Mouse (Mus musculus): ENCODE measurements around the gene Szrd1. TPM values are rescaled to one million over a fixed set of nuclear protein-coding genes. Genes with fewer than 3 reads are reported as not detected.

Gene Szrd1
- polyA plus RNA-seq, 1 experiment from 2014 or later: 24.9 TPM

GRCm38 (mm10) chr4:141165744-141166292, 26.2 kb upstream of the Szrd1 start:
- Histone ChIP-seq H3K4me3 (no peak overlapping the region), H3K4me2 (no peak overlapping the region), H3K9me3 (no peaks in the 10 kb centered on the region), H3K27me3 (no peaks in the 10 kb centered on the region), H3K36me3 (peaks cover 21% of the 10 kb centered on the region; the same call in 1 of the 2 replicates), H3K9ac (no peak overlapping the region), H3K4me1 (replicated peaks) (no peaks in the 10 kb centered on the region), H3K27ac (replicated peaks) (no peak overlapping the region)
- WGBS: 84% methylated on average over 8 of the region's 8 CpGs
- ATAC-seq (ENCODE audit: low FRiP score, low read depth): no peak

GRCm38 (mm10) chr4:141163729-141164128, 24.2 kb upstream of the Szrd1 start:
- no peaks in the 10 kb centered on the region for H3K27me3 ChIP-seq
- H3K4me1 ChIP-seq (replicated peaks): peaks cover 3% of the 10 kb centered on the region; the same call in 1 of the 2 replicates
- peaks cover 6% of the 10 kb centered on the region; the same call in 1 of the 2 replicates for H3K36me3 ChIP-seq
- no peak overlapping the region for H3K27ac ChIP-seq (replicated peaks)
- H3K9ac ChIP-seq: no peak overlapping the region
- no peak overlapping the region for H3K4me3 ChIP-seq
- H3K9me3 ChIP-seq: no peaks in the 10 kb centered on the region
- no peak for ATAC-seq (ENCODE audit: low FRiP score, low read depth)
- 91% methylated on average over 5 of the region's 5 CpGs for WGBS
- H3K4me2 ChIP-seq: no peak overlapping the region

- Histone ChIP-seq H3K4me3 (no peak overlapping the region), H3K9me3 (no peaks in the 10 kb centered on the region), H3K9ac (no peak overlapping the region), H3K27ac (replicated peaks) (no peak overlapping the region), H3K27me3 (no peaks in the 10 kb centered on the region), H3K4me2 (no peak overlapping the region), H3K4me1 (replicated peaks) (peaks cover 12% of the 10 kb centered on the region; the same call in 1 of the 2 replicates), H3K36me3 (no peaks in the 10 kb centered on the region)
- no peak for ATAC-seq (ENCODE audit: low FRiP score, low read depth)
- 93% methylated on average over 6 of the region's 6 CpGs for WGBS
These were observed 22.2 kb upstream of the Szrd1 start for GRCm38 (mm10) chr4:141161699-141162208.

- no peak overlapping the region for H3K27ac ChIP-seq (replicated peaks)
- 93% methylated on average over 4 of the region's 4 CpGs for WGBS
These were observed 20.6 kb upstream of the Szrd1 start for GRCm38 (mm10) chr4:141160193-141160592.

DNA sequence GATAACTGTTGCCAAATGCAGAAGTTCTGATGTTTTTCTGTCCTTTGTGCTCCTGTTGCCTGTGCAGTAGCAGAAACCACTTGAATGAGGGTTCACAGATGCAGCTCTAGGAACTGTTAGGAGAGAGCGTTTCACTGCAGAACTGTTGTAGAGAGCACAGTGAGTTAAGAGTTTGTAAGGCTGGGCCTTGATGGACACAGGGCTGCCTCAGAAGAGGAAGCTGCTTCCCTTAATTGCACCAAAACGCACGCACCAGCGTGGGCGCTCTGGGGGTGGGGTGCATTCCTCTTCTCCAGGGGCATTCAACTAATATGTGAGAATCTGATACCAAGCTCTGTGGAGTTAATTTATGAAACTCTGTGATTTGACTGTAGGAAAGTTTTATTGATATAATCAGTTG, 20.1 kb upstream of the Szrd1 start:
- no peaks in the 10 kb centered on the region for H3K27me3 ChIP-seq
- no peak for ATAC-seq (ENCODE audit: low FRiP score, low read depth)
- WGBS: 82% methylated on average over 5 of the region's 5 CpGs

More at GRCm38 (mm10) chr4:141160193-141160592, 20.6 kb upstream of the Szrd1 start:
- Histone ChIP-seq H3K4me2 (no peak overlapping the region), H3K9ac (no peak overlapping the region), H3K4me1 (replicated peaks) (peaks cover 12% of the 10 kb centered on the region; the same call in 1 of the 2 replicates), H3K27me3 (no peaks in the 10 kb centered on the region), H3K4me3 (no peak overlapping the region), H3K36me3 (no peaks in the 10 kb centered on the region), H3K9me3 (no peaks in the 10 kb centered on the region)
- no peak for ATAC-seq (ENCODE audit: low FRiP score, low read depth)

GRCm38 (mm10) chr4:141159093-141159492, 19.5 kb upstream of the Szrd1 start:
- no peak overlapping the region for H3K27ac ChIP-seq (replicated peaks)
- no peaks in the 10 kb centered on the region for H3K9me3 ChIP-seq
- no peak overlapping the region for H3K4me3 ChIP-seq
- no peaks in the 10 kb centered on the region for H3K36me3 ChIP-seq
- no peaks in the 10 kb centered on the region for H3K27me3 ChIP-seq
- 63% methylated on average over 11 of the region's 11 CpGs for WGBS
- H3K4me2 ChIP-seq: no peak overlapping the region
- no peak overlapping the region for H3K9ac ChIP-seq
- ATAC-seq (ENCODE audit: low FRiP score, low read depth): no peak
- peaks cover 12% of the 10 kb centered on the region; the same call in 1 of the 2 replicates for H3K4me1 ChIP-seq (replicated peaks)

More for the DNA sequence above, 20.1 kb upstream of the Szrd1 start:
- H3K4me1 ChIP-seq (replicated peaks): peaks cover 12% of the 10 kb centered on the region; the same call in 1 of the 2 replicates
- no peak overlapping the region for H3K4me2 ChIP-seq
- H3K36me3 ChIP-seq: no peaks in the 10 kb centered on the region
- no peaks in the 10 kb centered on the region for H3K9me3 ChIP-seq
- no peak overlapping the region for H3K9ac ChIP-seq
- no peak overlapping the region for H3K27ac ChIP-seq (replicated peaks)
- H3K4me3 ChIP-seq: no peak overlapping the region

- Histone ChIP-seq H3K4me3 (no peak overlapping the region), H3K9ac (no peak overlapping the region), H3K9me3 (no peaks in the 10 kb centered on the region), H3K4me1 (replicated peaks) (peaks cover 12% of the 10 kb centered on the region; the same call in 1 of the 2 replicates), H3K27ac (replicated peaks) (no peak overlapping the region), H3K27me3 (no peaks in the 10 kb centered on the region), H3K36me3 (no peaks in the 10 kb centered on the region), H3K4me2 (no peak overlapping the region)
- ATAC-seq (ENCODE audit: low FRiP score, low read depth): no peak
- 87% methylated on average over 2 of the region's 2 CpGs for WGBS
These were observed 19.0 kb upstream of the Szrd1 start for GRCm38 (mm10) chr4:141158609-141159008.

- 78% methylated on average over 4 of the region's 4 CpGs for WGBS
- Histone ChIP-seq H3K27ac (replicated peaks) (no peak overlapping the region), H3K9me3 (no peaks in the 10 kb centered on the region), H3K27me3 (no peaks in the 10 kb centered on the region), H3K4me3 (no peak overlapping the region), H3K36me3 (no peaks in the 10 kb centered on the region), H3K4me2 (no peak overlapping the region), H3K9ac (no peak overlapping the region), H3K4me1 (replicated peaks) (peaks cover 12% of the 10 kb centered on the region)
- ATAC-seq (ENCODE audit: low FRiP score, low read depth): no peak
These were observed 17.9 kb upstream of the Szrd1 start for GRCm38 (mm10) chr4:141157485-141157884.

DNA sequence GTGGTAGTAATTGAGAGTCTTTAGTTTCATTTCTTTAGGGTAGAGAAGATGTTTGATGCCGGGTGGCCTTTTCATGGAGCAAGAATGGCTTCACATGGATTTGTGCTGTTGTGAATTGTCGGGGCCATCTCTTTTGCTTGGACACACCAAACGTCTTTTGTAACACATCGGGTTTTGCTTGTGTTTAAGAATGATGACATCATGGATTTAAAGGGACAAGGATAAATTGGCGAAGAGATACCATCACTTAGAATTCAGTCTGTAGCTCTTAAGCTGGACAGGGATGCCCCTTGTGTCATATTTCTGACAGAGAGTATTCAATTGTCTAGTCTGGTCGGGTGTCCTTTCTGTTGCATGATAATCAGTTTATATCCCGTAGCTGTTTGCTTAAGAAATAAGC, 9.5 kb upstream of the Szrd1 start:
- Histone ChIP-seq H3K4me3 (peak overlapping the region; percentile 80), H3K9me3 (no peaks in the 10 kb centered on the region), H3K4me2 (peak overlapping the region; percentile 69), H3K27ac (replicated peaks) (no peak overlapping the region), H3K9ac (peak overlapping the region; percentile 96), H3K27me3 (no peaks in the 10 kb centered on the region), H3K36me3 (no peaks in the 10 kb centered on the region), H3K4me1 (replicated peaks) (peaks cover 31% of the 10 kb centered on the region)
- ATAC-seq (ENCODE audit: low FRiP score, low read depth): no peak
- 19% methylated on average over 7 of the region's 7 CpGs for WGBS

- peak overlapping the region; percentile 69 for H3K4me2 ChIP-seq
These were observed 8.6 kb upstream of the Szrd1 start for GRCm38 (mm10) chr4:141148009-141148801.

GRCm38 (mm10) chr4:141147112-141148008, 7.8 kb upstream of the Szrd1 start, which contains the start of gene Fbxo42:
Gene Fbxo42 (plus strand): TSS chr4:141147913.
- Histone ChIP-seq H3K9ac (peak within 1 kb of the TSS; percentile 96), H3K4me2 (peak within 1 kb of the TSS; percentile 69), H3K4me3 (peak within 1 kb of the TSS; percentile 80), H3K27me3 (no peaks in the 10 kb centered on the region), H3K4me1 (replicated peaks) (peaks cover 29% of the 10 kb centered on the region), H3K36me3 (no peaks in the 10 kb centered on the region), H3K27ac (replicated peaks) (peak within 1 kb of the TSS; percentile 86), H3K9me3 (no peaks in the 10 kb centered on the region)
- 11% methylated on average over 44 of the region's 58 CpGs for WGBS
- ATAC-seq (ENCODE audit: low FRiP score, low read depth): peak; percentile 83

More at GRCm38 (mm10) chr4:141148009-141148801, 8.6 kb upstream of the Szrd1 start:
- under 1% methylated on average over 44 of the region's 66 CpGs for WGBS
- Histone ChIP-seq H3K4me3 (peak overlapping the region; percentile 80), H3K4me1 (replicated peaks) (peaks cover 31% of the 10 kb centered on the region), H3K9me3 (no peaks in the 10 kb centered on the region), H3K27me3 (no peaks in the 10 kb centered on the region), H3K9ac (peak overlapping the region; percentile 96), H3K36me3 (no peaks in the 10 kb centered on the region), H3K27ac (replicated peaks) (peak overlapping the region; percentile 86)
- peak; percentile 83 for ATAC-seq (ENCODE audit: low FRiP score, low read depth)

Measured in hindbrain, embryonic 15.5 days (tissue).